Mouse (Mus musculus) E14TG2a.4 (cell line): ENCODE results near the gene Fam196b.

Experiments
- H3K27me3 ChIP-seq: 2 replicates; pipeline ENCODE4 v1.6.1; 2014; ENCODE audit warnings: low read length, control low read depth; ENCODE audit not compliant: insufficient read depth
- H3K36me3 ChIP-seq: 2 replicates; pipeline ENCODE4 v1.6.1; 2014; ENCODE audit warnings: low read length, control low read depth; ENCODE audit not compliant: insufficient read depth
- H3K4me1 ChIP-seq: replicated peaks from 2 replicates; pipeline ENCODE4 v1.6.1; 2014; ENCODE audit warnings: low read depth, low read length, control low read depth
- H3K4me3 ChIP-seq: replicated peaks from 2 replicates; pipeline ENCODE4 v1.5.1; 2014; ENCODE audit warnings: mild to moderate bottlenecking, low read length
- H3K9me3 ChIP-seq: 2 replicates; pipeline ENCODE4 v1.6.1; 2014; ENCODE audit warnings: low read length, control low read depth
- CTCF ChIP-seq: conservative IDR thresholded peaks from 2 replicates; pipeline ENCODE4 v1.5.1; 2014; ENCODE audit warnings: low read length
- NANOG ChIP-seq: IDR thresholded peaks from 2 replicates; pipeline ENCODE4 v1.6.1; 2014; ENCODE audit warnings: borderline replicate concordance, low read length, mixed read lengths
- POU5F1 ChIP-seq: IDR thresholded peaks from 2 replicates; pipeline ENCODE4 v1.6.1; 2014; ENCODE audit warnings: low read length, borderline replicate concordance

Fam196b gene

GRCm38 (mm10) chr11:34405311-34405710 is 90.7 kb downstream of the Fam196b start:
- H3K4me1 ChIP-seq = peaks cover 17% of the 10 kb centered on the region
- H3K27me3 ChIP-seq = peaks cover 11% of the 10 kb centered on the region
- TF ChIP-seq NANOG = no peak
- no peak for TF ChIP-seq CTCF
- no peak for TF ChIP-seq POU5F1
- no peaks in the 10 kb centered on the region for H3K9me3 ChIP-seq
- no peaks in the 10 kb centered on the region for H3K36me3 ChIP-seq
- no peak overlapping the region for H3K4me3 ChIP-seq

- TF ChIP-seq POU5F1 (no peak), CTCF (no peak), NANOG (no peak)
- H3K27me3 ChIP-seq = peaks cover 13% of the 10 kb centered on the region
- no peaks in the 10 kb centered on the region for H3K9me3 ChIP-seq
- peaks cover 27% of the 10 kb centered on the region for H3K4me1 ChIP-seq
- no peaks in the 10 kb centered on the region for H3K36me3 ChIP-seq
- H3K4me3 ChIP-seq = no peak overlapping the region
Observed at GRCm38 (mm10) chr11:34406309-34406708, 91.7 kb downstream of the Fam196b start.

GRCm38 (mm10) chr11:34406850-34407249 is 92.2 kb downstream of the Fam196b start:
- TF ChIP-seq CTCF (no peak), POU5F1 (no peak), NANOG (no peak)
- peaks cover 32% of the 10 kb centered on the region for H3K4me1 ChIP-seq
- H3K27me3 ChIP-seq = peaks cover 13% of the 10 kb centered on the region
- no peaks in the 10 kb centered on the region for H3K9me3 ChIP-seq
- no peaks in the 10 kb centered on the region for H3K36me3 ChIP-seq
- H3K4me3 ChIP-seq = no peak overlapping the region

- no peaks in the 10 kb centered on the region for H3K9me3 ChIP-seq
- H3K4me1 ChIP-seq = peaks cover 35% of the 10 kb centered on the region
- no peak for TF ChIP-seq CTCF
- TF ChIP-seq NANOG = no peak
- no peak for TF ChIP-seq POU5F1
- H3K27me3 ChIP-seq = peaks cover 20% of the 10 kb centered on the region
- no peaks in the 10 kb centered on the region for H3K36me3 ChIP-seq
- H3K4me3 ChIP-seq = no peak overlapping the region
Observed at GRCm38 (mm10) chr11:34415884-34416618, 101.4 kb downstream of the Fam196b start.

- Histone ChIP-seq H3K27me3 (peaks cover 20% of the 10 kb centered on the region), H3K9me3 (no peaks in the 10 kb centered on the region), H3K36me3 (no peaks in the 10 kb centered on the region), H3K4me1 (peaks cover 29% of the 10 kb centered on the region), H3K4me3 (no peak overlapping the region)
- no peak for TF ChIP-seq NANOG
- no peak for TF ChIP-seq POU5F1
- TF ChIP-seq CTCF = no peak
Observed at GRCm38 (mm10) chr11:34416619-34416979, 102.0 kb downstream of the Fam196b start.

GRCm38 (mm10) chr11:34421061-34421460 is 106.4 kb downstream of the Fam196b start:
- Histone ChIP-seq H3K4me3 (no peak overlapping the region), H3K36me3 (no peaks in the 10 kb centered on the region)
- no peak for TF ChIP-seq CTCF
- no peak for TF ChIP-seq NANOG
- no peak for TF ChIP-seq POU5F1

GRCm38 (mm10) chr11:34424546-34424945 is 109.9 kb downstream of the Fam196b start:
- TF ChIP-seq POU5F1 (no peak), NANOG (no peak), CTCF (no peak)
- H3K27me3 ChIP-seq = peaks cover 3% of the 10 kb centered on the region

More at GRCm38 (mm10) chr11:34421061-34421460, 106.4 kb downstream of the Fam196b start:
- peaks cover 17% of the 10 kb centered on the region for H3K4me1 ChIP-seq
- peaks cover 13% of the 10 kb centered on the region for H3K27me3 ChIP-seq
- no peaks in the 10 kb centered on the region for H3K9me3 ChIP-seq

GRCm38 (mm10) chr11:34427212-34427611 is 112.6 kb downstream of the Fam196b start:
- Histone ChIP-seq H3K4me1 (peaks cover 25% of the 10 kb centered on the region), H3K9me3 (no peaks in the 10 kb centered on the region), H3K36me3 (no peaks in the 10 kb centered on the region), H3K27me3 (no peaks in the 10 kb centered on the region; the same call in 1 of the 2 replicates), H3K4me3 (no peak overlapping the region)
- TF ChIP-seq NANOG (no peak), CTCF (no peak), POU5F1 (no peak)

More at GRCm38 (mm10) chr11:34424546-34424945, 109.9 kb downstream of the Fam196b start:
- H3K4me3 ChIP-seq = no peak overlapping the region
- H3K36me3 ChIP-seq = no peaks in the 10 kb centered on the region
- H3K9me3 ChIP-seq = no peaks in the 10 kb centered on the region
- H3K4me1 ChIP-seq = peaks cover 9% of the 10 kb centered on the region

GRCm38 (mm10) chr11:34430940-34431339 is 116.3 kb downstream of the Fam196b start:
- H3K9me3 ChIP-seq = no peaks in the 10 kb centered on the region
- no peaks in the 10 kb centered on the region for H3K36me3 ChIP-seq
- TF ChIP-seq POU5F1 (peak; percentile 63; the same call in 1 of the 2 replicates), CTCF (no peak)
- H3K27me3 ChIP-seq = no peaks in the 10 kb centered on the region; the same call in 1 of the 2 replicates
- H3K4me3 ChIP-seq = no peak overlapping the region
- H3K4me1 ChIP-seq = peaks cover 37% of the 10 kb centered on the region
